Mouse (Mus musculus) cerebellum, adult 2 months (tissue): ENCODE measurements around the gene Spock1.

Experiments used
- CTCF ChIP-seq: fragments of 200-500 bp; IDR thresholded peaks from 2 replicates; pipeline ENCODE4 v1.5.1; 2011; ENCODE audit warnings: low read depth, mild to moderate bottlenecking, control low read depth, low read length, moderate library complexity, borderline replicate concordance; ENCODE audit not compliant: insufficient read depth
- POLR2A ChIP-seq: fragments of 200-500 bp; IDR thresholded peaks from 2 replicates; pipeline ENCODE4 v1.6.1; 2011; ENCODE audit warnings: low read length, control low read depth, borderline replicate concordance; ENCODE audit not compliant: insufficient read depth

DNA sequence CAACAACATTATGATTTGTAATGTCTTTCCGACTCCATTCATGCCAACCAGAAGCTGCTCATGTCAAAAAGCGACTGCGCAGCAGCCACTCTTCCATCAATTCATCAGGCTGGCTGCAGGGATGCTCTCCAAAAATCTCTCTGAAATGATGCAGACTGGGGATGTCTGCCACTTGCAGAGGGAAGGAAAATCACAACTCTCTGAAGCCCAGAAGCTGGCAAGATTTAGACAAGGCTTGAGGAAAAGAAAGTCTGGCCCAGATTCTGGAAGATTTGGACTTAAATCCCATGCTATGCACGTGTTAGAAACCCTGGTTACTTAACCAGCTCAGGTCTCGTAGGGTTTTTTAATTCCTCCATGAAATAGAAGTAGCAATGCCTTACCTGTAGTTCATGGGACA lies 269.3 kb downstream of the Spock1 start:
- TF ChIP-seq POLR2A (no peak), CTCF (no peak)
